Mouse (Mus musculus): ENCODE data around the gene Fam184a. TPM values are rescaled to one million over a fixed set of nuclear protein-coding genes. Genes with fewer than 3 reads are reported as not detected.
"Not testable (repeated sequence)": the region's sequence is repeated elsewhere in the genome, so short reads cannot be mapped to it uniquely, and the experiment has no call there.

Gene Fam184a
- polyA plus RNA-seq, 1 experiment from 2014 or later: 4.5 TPM

- H3K27me3 ChIP-seq (replicated peaks; ENCODE audit: low read depth, poor library complexity, severe bottlenecking): no peaks in the 10 kb centered on the region
- no peak overlapping the region for H3K4me3 ChIP-seq
- H3K36me3 ChIP-seq (replicated peaks): no peaks in the 10 kb centered on the region
- no peak overlapping the region for H3K27ac ChIP-seq (replicated peaks)
- no peak for DNase-seq (ENCODE audit: low spot score)
- H3K4me1 ChIP-seq: no peaks in the 10 kb centered on the region
- H3K9me3 ChIP-seq: no peaks in the 10 kb centered on the region
- WGBS: 80% methylated on average over 3 of the region's 3 CpGs
These were observed 65.1 kb downstream of the Fam184a start for GRCm38 (mm10) chr10:53685806-53686205.

- 77% methylated on average over 5 of the region's 5 CpGs for WGBS
These were observed 67.7 kb downstream of the Fam184a start for GRCm38 (mm10) chr10:53683226-53683625.

GRCm38 (mm10) chr10:53679690-53680557 lies 71.0 kb downstream of the Fam184a start:
- Histone ChIP-seq H3K4me1 (no peaks in the 10 kb centered on the region), H3K9me3 (no peaks in the 10 kb centered on the region), H3K4me3 (no peak overlapping the region), H3K36me3 (replicated peaks) (no peaks in the 10 kb centered on the region), H3K27me3 (replicated peaks; ENCODE audit: low read depth, poor library complexity, severe bottlenecking) (no peaks in the 10 kb centered on the region), H3K27ac (replicated peaks) (no peak overlapping the region)
- DNase-seq (ENCODE audit: low spot score): no peak
- WGBS: 65% methylated on average over 6 of the region's 6 CpGs

More at GRCm38 (mm10) chr10:53683226-53683625, 67.7 kb downstream of the Fam184a start:
- Histone ChIP-seq H3K4me1 (no peaks in the 10 kb centered on the region), H3K27me3 (replicated peaks; ENCODE audit: low read depth, poor library complexity, severe bottlenecking) (no peaks in the 10 kb centered on the region), H3K36me3 (replicated peaks) (no peaks in the 10 kb centered on the region), H3K9me3 (no peaks in the 10 kb centered on the region), H3K27ac (replicated peaks) (no peak overlapping the region), H3K4me3 (no peak overlapping the region)
- DNase-seq (ENCODE audit: low spot score): no peak

- no peaks in the 10 kb centered on the region for H3K27me3 ChIP-seq (replicated peaks; ENCODE audit: low read depth, poor library complexity, severe bottlenecking)
- H3K27ac ChIP-seq (replicated peaks): no peak overlapping the region
- DNase-seq (ENCODE audit: low spot score): no peak
- WGBS: 81% methylated on average over 4 of the region's 4 CpGs
- no peaks in the 10 kb centered on the region for H3K9me3 ChIP-seq
- H3K4me3 ChIP-seq: no peak overlapping the region
- no peaks in the 10 kb centered on the region for H3K36me3 ChIP-seq (replicated peaks)
- H3K4me1 ChIP-seq: no peaks in the 10 kb centered on the region
These were observed 89.1 kb downstream of the Fam184a start for GRCm38 (mm10) chr10:53661788-53662187.

- not testable (repeated sequence) for H3K27ac ChIP-seq (replicated peaks); H3K36me3 ChIP-seq (replicated peaks); H3K4me1 ChIP-seq; H3K27me3 ChIP-seq (replicated peaks; ENCODE audit: low read depth, poor library complexity, severe bottlenecking); H3K4me3 ChIP-seq; H3K9me3 ChIP-seq; DNase-seq (ENCODE audit: low spot score)
- WGBS: 80% methylated on average over 5 of the region's 5 CpGs
These were observed 96.7 kb downstream of the Fam184a start for GRCm38 (mm10) chr10:53654239-53654638.

GRCm38 (mm10) chr10:53650683-53651082 lies 100.2 kb downstream of the Fam184a start:
- Histone ChIP-seq H3K27ac (replicated peaks) (no peak overlapping the region), H3K4me3 (no peak overlapping the region), H3K27me3 (replicated peaks; ENCODE audit: low read depth, poor library complexity, severe bottlenecking) (no peaks in the 10 kb centered on the region), H3K4me1 (no peaks in the 10 kb centered on the region), H3K9me3 (no peaks in the 10 kb centered on the region), H3K36me3 (replicated peaks) (no peaks in the 10 kb centered on the region)
- 83% methylated on average over 2 of the region's 2 CpGs for WGBS
- no peak for DNase-seq (ENCODE audit: low spot score)

GRCm38 (mm10) chr10:53641507-53641906 lies 109.4 kb downstream of the Fam184a start:
- H3K27ac ChIP-seq (replicated peaks): no peak overlapping the region
- DNase-seq (ENCODE audit: low spot score): peak; percentile 13
- H3K9me3 ChIP-seq: no peaks in the 10 kb centered on the region
- H3K4me3 ChIP-seq: no peak overlapping the region
- H3K27me3 ChIP-seq (replicated peaks; ENCODE audit: low read depth, poor library complexity, severe bottlenecking): no peaks in the 10 kb centered on the region
- no peaks in the 10 kb centered on the region for H3K36me3 ChIP-seq (replicated peaks)
- H3K4me1 ChIP-seq: no peaks in the 10 kb centered on the region

GRCm38 (mm10) chr10:53635246-53635971 lies 115.5 kb downstream of the Fam184a start:
- Histone ChIP-seq H3K4me1 (no peaks in the 10 kb centered on the region), H3K27me3 (replicated peaks; ENCODE audit: low read depth, poor library complexity, severe bottlenecking) (no peaks in the 10 kb centered on the region), H3K9me3 (no peaks in the 10 kb centered on the region), H3K4me3 (no peak overlapping the region), H3K27ac (replicated peaks) (no peak overlapping the region), H3K36me3 (replicated peaks) (no peaks in the 10 kb centered on the region)
- DNase-seq (ENCODE audit: low spot score): no peak
- WGBS: 79% methylated on average over 13 of the region's 13 CpGs

GRCm38 (mm10) chr10:53634160-53634559 lies 116.8 kb downstream of the Fam184a start:
- no peak overlapping the region for H3K27ac ChIP-seq (replicated peaks)
- whole genome bisulfite sequencing: 86% methylated on average over 10 of the region's 10 CpGs
- H3K4me3 ChIP-seq: no peak overlapping the region
- DNase-seq (ENCODE audit: low spot score): no peak
- no peaks in the 10 kb centered on the region for H3K4me1 ChIP-seq
- H3K36me3 ChIP-seq (replicated peaks): no peaks in the 10 kb centered on the region
- no peaks in the 10 kb centered on the region for H3K27me3 ChIP-seq (replicated peaks; ENCODE audit: low read depth, poor library complexity, severe bottlenecking)
- no peaks in the 10 kb centered on the region for H3K9me3 ChIP-seq

- not testable (repeated sequence) for H3K9me3 ChIP-seq; DNase-seq (ENCODE audit: low spot score); H3K36me3 ChIP-seq (replicated peaks); H3K27me3 ChIP-seq (replicated peaks; ENCODE audit: low read depth, poor library complexity, severe bottlenecking)
- 59% methylated on average over 10 of the region's 10 CpGs for WGBS
- peaks cover 12% of the 10 kb centered on the region for H3K4me1 ChIP-seq
- H3K27ac ChIP-seq (replicated peaks): peak within 1 kb of the TSS; percentile 96
- peak within 1 kb of the TSS; percentile 76 for H3K4me3 ChIP-seq
These were observed 120.6 kb downstream of the Fam184a start, which contains the start of gene Mcm9 for GRCm38 (mm10) chr10:53630339-53630738. Mcm9 (minus strand) TSS chr10:53630439.

GRCm38 (mm10) chr10:53629918-53630250 lies 121.0 kb downstream of the Fam184a start:
- peak; percentile 99 for DNase-seq (ENCODE audit: low spot score)
- WGBS: under 1% methylated on average over 35 of the region's 35 CpGs
- peak overlapping the region; percentile 96 for H3K27ac ChIP-seq (replicated peaks)
- H3K4me3 ChIP-seq: peak overlapping the region; percentile 76
- no peaks in the 10 kb centered on the region for H3K9me3 ChIP-seq
- no peaks in the 10 kb centered on the region for H3K27me3 ChIP-seq (replicated peaks; ENCODE audit: low read depth, poor library complexity, severe bottlenecking)
- H3K36me3 ChIP-seq (replicated peaks): peaks cover 10% of the 10 kb centered on the region
- peaks cover 12% of the 10 kb centered on the region for H3K4me1 ChIP-seq

- Histone ChIP-seq H3K27me3 (replicated peaks; ENCODE audit: low read depth, poor library complexity, severe bottlenecking) (no peaks in the 10 kb centered on the region), H3K36me3 (replicated peaks) (peaks cover 15% of the 10 kb centered on the region), H3K4me1 (peaks cover 12% of the 10 kb centered on the region), H3K4me3 (peak overlapping the region; percentile 76), H3K27ac (replicated peaks) (peak overlapping the region; percentile 96), H3K9me3 (no peaks in the 10 kb centered on the region)
- WGBS: under 1% methylated on average over 67 of the region's 67 CpGs
- DNase-seq (ENCODE audit: low spot score): peak; percentile 93
These were observed 121.5 kb downstream of the Fam184a start for GRCm38 (mm10) chr10:53629247-53629917.

Data from embryonic facial prominence, embryonic 10.5 days (tissue).